Mouse (Mus musculus) MEL (cell line): ENCODE measurements around the gene Heatr6. TPM values are rescaled to one million over a fixed set of nuclear protein-coding genes. Genes with fewer than 3 reads are reported as not detected.

Experiments used
- DNase-seq: peaks from one replicate; pipeline ENCODE4 v3.0.0; 2011; ENCODE audit warnings: low read depth, low spot score
- H3K27ac ChIP-seq: 2 replicates; pipeline ENCODE4 v1.5.1; 2012; ENCODE audit warnings: low read depth, mild to moderate bottlenecking, control low read depth, low read length, moderate library complexity; ENCODE audit not compliant: control insufficient read depth
- H3K27me3 ChIP-seq, 2 experiments: fragments of 150-350 bp in 1 of 2; sonication (generic) in 1 of 2; 2 replicates each; pipeline ENCODE4 v1.6.1; 2012; ENCODE audit warnings: low read length in 2 of 2, mild to moderate bottlenecking in 2 of 2, improper control_type of control experiment in 1 of 2, moderate library complexity in 1 of 2; ENCODE audit not compliant: insufficient read depth in 2 of 2, control insufficient read depth in 1 of 2
- H3K36me3 ChIP-seq, 2 experiments: 2 replicates each; pipeline ENCODE4 v1.6.1; 2012 to 2014; ENCODE audit warnings: low read length in 2 of 2, improper control_type of control experiment in 1 of 2, inconsistent platforms in 1 of 2, mild to moderate bottlenecking in 1 of 2; ENCODE audit not compliant: insufficient read depth in 2 of 2, control insufficient read depth in 1 of 2
- H3K4me1 ChIP-seq, 2 experiments: fragments of 150-350 bp in 1 of 2; sonication (generic) in 1 of 2; 2 replicates each; pipeline ENCODE4 v1.6.1; 2012; ENCODE audit warnings: low read length in 2 of 2, improper control_type of control experiment in 1 of 2, mild to moderate bottlenecking in 1 of 2; ENCODE audit not compliant: insufficient read depth in 2 of 2, control insufficient read depth in 1 of 2
- H3K4me3 ChIP-seq, 2 experiments: fragments of 150-350 bp in 1 of 2; sonication (generic) in 1 of 2; 2 replicates each; pipeline ENCODE4 v1.5.1; 2012; ENCODE audit warnings: low read depth in 2 of 2, low read length in 2 of 2, mild to moderate bottlenecking in 2 of 2, moderate library complexity in 2 of 2, control low read depth in 1 of 2, improper control_type of control experiment in 1 of 2; ENCODE audit not compliant: control insufficient read depth in 1 of 2, insufficient read depth in 1 of 2
- H3K79me2 ChIP-seq: 2 replicates; pipeline ENCODE4 v1.6.1; 2012; ENCODE audit warnings: mild to moderate bottlenecking, low read length, moderate library complexity; ENCODE audit not compliant: control insufficient read depth, poor library complexity, insufficient read depth
- H3K9ac ChIP-seq: 2 replicates; pipeline ENCODE4 v1.6.1; 2012; ENCODE audit warnings: low read depth, mild to moderate bottlenecking, control low read depth, low read length, moderate library complexity; ENCODE audit not compliant: control insufficient read depth, poor library complexity, severe bottlenecking
- H3K9me3 ChIP-seq: fragments of 150-350 bp; sonication (generic); replicated peaks from 2 replicates; pipeline ENCODE4 v1.6.1; 2012; ENCODE audit warnings: mild to moderate bottlenecking, low read length, improper control_type of control experiment, moderate library complexity; ENCODE audit not compliant: insufficient read depth
- CHD1 ChIP-seq: IDR thresholded peaks from 2 replicates; pipeline ENCODE4 v1.6.1; 2012; ENCODE audit warnings: low read depth, mild to moderate bottlenecking, inconsistent platforms, low read length, improper control_type of control experiment
- CTCF ChIP-seq, 3 experiments: IDR thresholded peaks in 2 of 3; conservative IDR thresholded peaks in 1 of 3; 2 replicates each; pipeline ENCODE4 v1.5.1; 2011 to 2012; ENCODE audit warnings: low read length in 3 of 3, low read depth in 2 of 3, mild to moderate bottlenecking in 2 of 3, improper control_type of control experiment in 1 of 3, inconsistent platforms in 1 of 3, mixed read lengths in 1 of 3, moderate library complexity in 1 of 3; ENCODE audit not compliant: control insufficient read depth in 1 of 3, insufficient read depth in 1 of 3, poor library complexity in 1 of 3, severe bottlenecking in 1 of 3
- GATA1 ChIP-seq: IDR thresholded peaks from 2 replicates; pipeline ENCODE4 v1.6.1; 2011; ENCODE audit warnings: low read depth, low read length, improper control_type of control experiment
- MXI1 ChIP-seq: IDR thresholded peaks from 2 replicates; pipeline ENCODE4 v1.6.1; 2011; ENCODE audit warnings: mild to moderate bottlenecking, low read depth, low read length, improper control_type of control experiment
- MYB ChIP-seq: IDR thresholded peaks from 2 replicates; pipeline ENCODE4 v1.6.1; 2011; ENCODE audit warnings: mild to moderate bottlenecking, low read depth, low read length, improper control_type of control experiment
- RAD21 ChIP-seq: IDR thresholded peaks from 2 replicates; pipeline ENCODE4 v1.6.1; 2011; ENCODE audit warnings: mild to moderate bottlenecking, low read depth, low read length, improper control_type of control experiment
- SMC3 ChIP-seq: IDR thresholded peaks from 2 replicates; pipeline ENCODE4 v1.6.1; 2011; ENCODE audit warnings: low read depth, low read length, improper control_type of control experiment
- TBP ChIP-seq: IDR thresholded peaks from 2 replicates; pipeline ENCODE4 v1.8.0; 2011; ENCODE audit warnings: low read depth, low read length, improper control_type of control experiment
- USF1 ChIP-seq: IDR thresholded peaks from 2 replicates; pipeline ENCODE4 v1.6.1; 2014; ENCODE audit warnings: low read depth, mild to moderate bottlenecking, inconsistent platforms, low read length, improper control_type of control experiment, moderate library complexity
- USF2 ChIP-seq, 2 experiments: IDR thresholded peaks; 2 replicates each; pipeline ENCODE4 v1.6.1; 2011 to 2012; ENCODE audit warnings: improper control_type of control experiment in 2 of 2, low read length in 2 of 2, borderline replicate concordance in 1 of 2, inconsistent platforms in 1 of 2, low read depth in 1 of 2, mild to moderate bottlenecking in 1 of 2; ENCODE audit not compliant: insufficient read depth in 1 of 2
- ZNF384 ChIP-seq: IDR thresholded peaks from 2 replicates; pipeline ENCODE4 v1.6.1; 2012; ENCODE audit warnings: low read depth, mild to moderate bottlenecking, inconsistent platforms, low read length, improper control_type of control experiment
- polyA plus RNA-seq, 2 experiments: library from polyadenylated mRNA; stranded (reverse) in 1 of 2; unstranded in 1 of 2; fragments of >175 nt in 1 of 2; fragments of >200 nt in 1 of 2; gene quantifications; 2 replicates each; pipeline versions ENCODE4 v1.2.1 to v1.2.4; 2012; ENCODE audit warnings: low replicate concordance in 2 of 2, low read depth in 1 of 2; ENCODE audit not compliant: insufficient read length in 2 of 2, insufficient read depth in 1 of 2, missing spikeins in 1 of 2
- total RNA-seq: library from RNA; depleted of rRNA; stranded (reverse); fragments of 300-350 nt; gene quantifications from 2 replicates; pipeline ENCODE4 v1.2.3, GENCODE M21; 2012

Gene Heatr6
- total and polyA plus RNA-seq, 3 experiments = 17.3 to 21.2 TPM; not detected in 1

DNA sequence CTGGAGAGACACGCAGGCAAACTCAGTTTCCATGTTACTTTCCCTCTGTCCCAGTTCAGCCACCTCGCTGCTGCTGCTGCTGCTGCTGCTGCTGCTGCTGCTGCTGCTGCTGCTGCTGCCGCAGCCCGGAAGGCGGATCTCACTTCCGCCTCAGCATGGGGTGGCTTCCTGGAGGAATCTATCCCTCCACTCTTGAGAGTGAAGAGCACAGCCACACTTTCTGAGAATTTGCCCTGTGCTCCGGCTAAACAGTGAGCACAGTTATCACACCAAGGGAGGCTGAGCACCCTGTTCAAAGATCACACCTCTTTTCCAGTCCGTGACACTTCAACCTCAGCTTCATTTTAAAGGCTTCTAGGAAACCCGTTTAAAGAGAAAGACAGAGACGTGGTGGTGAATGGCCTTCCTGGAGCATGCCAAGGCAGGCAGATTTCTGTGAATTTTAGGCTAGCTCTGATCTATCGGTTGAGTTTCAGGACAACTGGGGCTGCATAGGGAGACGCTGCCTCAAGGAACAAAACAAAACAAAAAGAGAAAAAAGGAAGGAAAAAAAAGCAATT is 46.5 kb downstream of the Heatr6 start:
- Histone ChIP-seq H3K79me2 (no peaks in the 10 kb centered on the region), H3K27ac (no peak overlapping the region)

DNA sequence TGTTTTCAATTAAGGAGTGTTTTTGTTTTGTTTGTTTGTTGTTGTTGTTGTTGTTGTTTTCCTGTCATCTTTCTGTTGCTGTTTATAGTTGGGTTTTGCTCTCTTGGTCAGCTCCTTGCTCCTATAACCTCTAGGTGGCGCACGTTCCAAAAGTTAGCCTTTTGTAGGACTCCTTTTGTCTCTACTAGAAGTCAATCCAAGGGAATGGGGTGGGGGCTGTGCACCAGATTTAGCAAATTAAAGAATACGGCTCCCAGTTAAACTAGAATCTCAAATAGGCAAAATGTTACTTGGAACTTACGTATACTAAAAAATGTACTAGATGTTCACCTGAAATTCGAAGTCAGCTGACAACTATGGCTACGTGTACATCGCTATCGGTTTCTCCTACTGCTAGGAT is 48.7 kb downstream of the Heatr6 start:
- Histone ChIP-seq H3K9me3 (no peaks in the 10 kb centered on the region), H3K9ac (no peak overlapping the region), H3K4me1 (no peaks in the 10 kb centered on the region), H3K4me3 (no peak overlapping the region), H3K27ac (no peak overlapping the region), H3K36me3 (no peaks in the 10 kb centered on the region), H3K79me2 (no peaks in the 10 kb centered on the region), H3K27me3 (peaks cover 2 to 7% of the 10 kb centered on the region in 2 experiments; a peak in 3 of 4 replicates)
- peak; percentile 81 for DNase-seq
- TF ChIP-seq RAD21 = peak; percentile 40
- TF ChIP-seq CTCF (IDR thresholded peaks at IDR 0.05 in 2 of 3, conservative IDR thresholded peaks at IDR 0.05 in 1 of 3; ENCODE audit: control insufficient read depth in 1 of 3, insufficient read depth in 1 of 3, low read depth in 2 of 3, low read length in 3 of 3, poor library complexity in 1 of 3, severe bottlenecking in 1 of 3) = peak; percentile 43 to 65 (median 57)
- peak; percentile 41 for TF ChIP-seq SMC3
- peak; percentile 93 for TF ChIP-seq TBP
- TF ChIP-seq USF2 (IDR thresholded peaks at IDR 0.05; ENCODE audit: borderline replicate concordance in 1 of 2, insufficient read depth in 1 of 2, low read depth in 1 of 2, low read length in 2 of 2) = no peak
- peak; percentile 73 for TF ChIP-seq ZNF384

More for the DNA sequence above, 46.5 kb downstream of the Heatr6 start:
- Histone ChIP-seq H3K9me3 (no peaks in the 10 kb centered on the region), H3K9ac (no peak overlapping the region), H3K36me3 (0 out of 4 replicates have a peak, but pooled peaks cover 0 to 2% of the 10 kb centered on the region in 2 experiments), H3K4me3 (no peak overlapping the region), H3K4me1 (0 out of 4 replicates have a peak, but pooled peaks cover 0 to 3% of the 10 kb centered on the region in 2 experiments), H3K27me3 (peaks cover 2% of the 10 kb centered on the region in 2 experiments; a peak in 2 of 4 replicates)
- no peak for DNase-seq
- TF ChIP-seq USF1 (0 out of 2 replicates have a peak, but pooled peaks have one; percentile 17), MYB (no peak)

DNA sequence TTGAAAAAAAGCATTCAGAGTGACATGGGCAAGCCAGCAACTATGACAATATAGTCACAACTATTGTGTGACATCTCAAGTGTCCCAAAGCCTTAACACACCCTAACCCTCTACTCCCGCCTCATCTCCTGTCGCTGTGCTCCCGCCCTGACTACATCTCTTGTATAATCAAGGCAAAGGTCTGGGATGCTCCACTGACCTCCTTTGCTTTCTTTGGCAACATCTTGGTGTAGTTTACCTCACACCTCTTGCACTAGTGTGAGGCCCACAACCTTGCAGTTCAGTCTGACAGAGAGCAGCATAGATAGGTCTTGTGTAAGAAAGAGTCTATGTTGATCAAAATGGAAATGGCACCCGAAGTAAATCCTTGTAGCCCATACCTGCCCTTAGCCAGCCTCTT is 49.1 kb downstream of the Heatr6 start:
- Histone ChIP-seq H3K36me3 (no peaks in the 10 kb centered on the region), H3K27ac (no peak overlapping the region), H3K27me3 (peaks cover 2 to 10% of the 10 kb centered on the region in 2 experiments; a peak in 3 of 4 replicates), H3K79me2 (no peaks in the 10 kb centered on the region), H3K9me3 (no peaks in the 10 kb centered on the region), H3K4me3 (no peak overlapping the region), H3K4me1 (no peaks in the 10 kb centered on the region), H3K9ac (no peak overlapping the region)
- DNase-seq = no peak
- TF ChIP-seq ZNF384 = no peak
- no peak for TF ChIP-seq CHD1
- TF ChIP-seq GATA1 = no peak
- no peak for TF ChIP-seq MXI1
